Comparison of ENCODE assay signal across 8 mouse cellular contexts in genomic region chr3:63928878-63929859, GRCm38 (mm10). TPM values are rescaled to one million over a fixed set of nuclear protein-coding genes. Genes with fewer than 3 reads are reported as not detected.
DNase-seq lines count a peak whose midpoint lies in the region; ATAC-seq and TF ChIP-seq lines count a peak whose summit lies in the region.

Gene E130311K13Rik, minus strand, starts transcription at chr3:63929472.

- peak; percentile 82 for DNase-seq in c-Kit-positive CD71-positive TER-119-positive erythroid progenitor cells, embryonic 14.5 days (ENCODE audit: low spot score)
- DNase-seq in heart, postnatal 10 days = peak; percentile 94
- DNase-seq in large intestine, adult 2 months (ENCODE audit: low read depth, low spot score) = peak; percentile 55
- peak; percentile 91 for DNase-seq in liver, postnatal 0 days
- DNase-seq in testis, postnatal 10 days (ENCODE audit: low spot score) = peak; percentile 96

- H3K27ac ChIP-seq in forebrain, embryonic 13.5 days = no peak within 1 kb of the TSS; the same call in 1 of the 2 replicates
- H3K27ac ChIP-seq in liver, postnatal 0 days (ENCODE audit: low read depth) = peak within 1 kb of the TSS; percentile 84
- peak within 1 kb of the TSS; percentile 60; the same call in 1 of the 2 replicates for H3K27ac ChIP-seq in neural tube, embryonic 14.5 days (ENCODE audit: low read depth, low read length)

- peaks cover 4% of the 10 kb centered on the region; the same call in 1 of the 2 replicates for H3K4me1 ChIP-seq in E14TG2a.4 (replicated peaks; ENCODE audit: low read depth, low read length)
- no peaks in the 10 kb centered on the region for H3K4me1 ChIP-seq in forebrain, embryonic 13.5 days
- no peaks in the 10 kb centered on the region for H3K4me1 ChIP-seq in liver, postnatal 0 days (ENCODE audit: insufficient read depth)
- no peaks in the 10 kb centered on the region for H3K4me1 ChIP-seq in neural tube, embryonic 14.5 days (ENCODE audit: control insufficient read depth, insufficient read depth, low read length)

- TF ChIP-seq CTCF in E14TG2a.4 (conservative IDR thresholded peaks at IDR 0.05; ENCODE audit: low read length) = no peak; the same call in 1 of the 2 replicates
- TF ChIP-seq CTCF in liver, postnatal 0 days (IDR thresholded peaks at IDR 0.05; ENCODE audit: low read depth) = peak; percentile 91

- H3K27me3 ChIP-seq in E14TG2a.4 (ENCODE audit: insufficient read depth, low read length) = no peaks in the 10 kb centered on the region
- H3K27me3 ChIP-seq in forebrain, embryonic 13.5 days = no peaks in the 10 kb centered on the region
- no peaks in the 10 kb centered on the region for H3K27me3 ChIP-seq in liver, postnatal 0 days (ENCODE audit: insufficient read depth, low read length)
- no peaks in the 10 kb centered on the region for H3K27me3 ChIP-seq in neural tube, embryonic 14.5 days (ENCODE audit: control insufficient read depth, insufficient read depth, low read length)

- 5% methylated on average over 46 of the region's 48 CpGs for WGBS in forebrain, embryonic 13.5 days
- 5% methylated on average over 48 of the region's 48 CpGs for WGBS in large intestine, adult 2 months
- 5% methylated on average over 46 of the region's 48 CpGs for WGBS in liver, postnatal 0 days (ENCODE audit: insufficient replicate concordance)
- 5% methylated on average over 47 of the region's 48 CpGs for WGBS in neural tube, embryonic 14.5 days

- ATAC-seq in forebrain, embryonic 13.5 days = peak; percentile 97
- ATAC-seq in liver, postnatal 0 days = peak; percentile 97
- ATAC-seq in neural tube, embryonic 14.5 days (ENCODE audit: low read depth) = peak; percentile 98

- H3K4me3 ChIP-seq in E14TG2a.4 (replicated peaks; ENCODE audit: low read length) = peak within 1 kb of the TSS; percentile 86
- H3K4me3 ChIP-seq in forebrain, embryonic 13.5 days = peak within 1 kb of the TSS; percentile 63
- peak within 1 kb of the TSS; percentile 73 for H3K4me3 ChIP-seq in liver, postnatal 0 days (ENCODE audit: low read depth, low read length)
- H3K4me3 ChIP-seq in neural tube, embryonic 14.5 days (ENCODE audit: low read depth, low read length) = peak within 1 kb of the TSS; percentile 70

- intact Hi-C loops in heart, postnatal 10 days (cut with DNase I) = loop anchor here (1.0 to 5.0 kb wide), 2 partner anchors 33 to 375 kb away; partner anchors contain the start of gene Slc33a1

- no peaks in the 10 kb centered on the region for H3K36me3 ChIP-seq in E14TG2a.4 (ENCODE audit: insufficient read depth, low read length)
- H3K36me3 ChIP-seq in forebrain, embryonic 13.5 days (ENCODE audit: poor library complexity, severe bottlenecking) = no peaks in the 10 kb centered on the region
- no peaks in the 10 kb centered on the region for H3K36me3 ChIP-seq in liver, postnatal 0 days (replicated peaks; ENCODE audit: insufficient read depth, low read length)
- no peaks in the 10 kb centered on the region for H3K36me3 ChIP-seq in neural tube, embryonic 14.5 days (ENCODE audit: control insufficient read depth, insufficient read depth, low read length)

- H3K9me3 ChIP-seq in E14TG2a.4 (ENCODE audit: low read length) = peaks cover 3% of the 10 kb centered on the region; the same call in 1 of the 2 replicates
- H3K9me3 ChIP-seq in forebrain, embryonic 13.5 days (replicated peaks) = no peaks in the 10 kb centered on the region
- no peaks in the 10 kb centered on the region for H3K9me3 ChIP-seq in liver, postnatal 0 days (ENCODE audit: low read length)
- H3K9me3 ChIP-seq in neural tube, embryonic 14.5 days (ENCODE audit: control insufficient read depth, low read length) = no peaks in the 10 kb centered on the region

- TF ChIP-seq EP300 in liver, postnatal 0 days (IDR thresholded peaks at IDR 0.05; ENCODE audit: low read depth) = no peak

- peak within 1 kb of the TSS; percentile 69 for H3K4me2 ChIP-seq in forebrain, embryonic 13.5 days
- peak within 1 kb of the TSS; percentile 85 for H3K4me2 ChIP-seq in liver, postnatal 0 days (ENCODE audit: low read depth, low read length)
- peak within 1 kb of the TSS; percentile 67 for H3K4me2 ChIP-seq in neural tube, embryonic 14.5 days (ENCODE audit: low read depth, low read length)

- peak within 1 kb of the TSS; percentile 82 for H3K9ac ChIP-seq in forebrain, embryonic 13.5 days
- H3K9ac ChIP-seq in liver, postnatal 0 days (replicated peaks) = peak within 1 kb of the TSS; percentile 85
- H3K9ac ChIP-seq in neural tube, embryonic 14.5 days (replicated peaks; ENCODE audit: low read depth, low read length) = peak within 1 kb of the TSS; percentile 92

RNA-seq across cellular contexts. Expression of gene E130311K13Rik, which starts in this region (rescaled TPM):
- polyA plus RNA-seq in forebrain, embryonic 13.5 days (2015; fragmentation: Nextera tagmentation; extraction: Ambion mirVana) = 4.3 and 5.0 TPM in 2 replicates
- 1 to 10 TPM; 6.3 to 6.7 TPM for total RNA-seq in heart, postnatal 10 days (2021)
- polyA plus RNA-seq in large intestine, adult 2 months (2012; rRNA removed) = 0.55 and 0.81 TPM in 2 replicates
- polyA plus RNA-seq in liver, postnatal 0 days (2015; fragmentation: Nextera tagmentation; extraction: Ambion mirVana) = 3.2 TPM in 2 replicates
- 6.4 and 8.2 TPM in 2 replicates for polyA plus RNA-seq in neural tube, embryonic 14.5 days (2014; fragmentation: Nextera tagmentation; extraction: Ambion mirVana)

Comparison
In these comparisons a context has a peak if more than half of its experiments do, and no peak if none do; other contexts are left out.
1. Peak in DNase-seq in large intestine, adult 2 months; RNA of the gene not detected or under 1 TPM.